Mouse (Mus musculus) stomach, postnatal 0 days (tissue): Measurements from ENCODE around the gene Pusl1. TPM values are rescaled to one million over a fixed set of nuclear protein-coding genes. Genes with fewer than 3 reads are reported as not detected.

Source experiments
- ATAC-seq: fragments of 200-750 bp; cut with Nextera tagmentation; 2 replicates; pipeline ENCODE4 v1.8.0; 2017; ENCODE audit not compliant: low FRiP score, low TSS enrichment
- DNase-seq: peaks from one replicate; pipeline ENCODE4 v3.0.0-alpha.2; 2016; ENCODE audit warnings: low spot score
- H3K27ac ChIP-seq: fragments of 300-500 bp; sonication (generic); replicated peaks from 2 replicates; pipeline ENCODE4 v1.5.1; 2014; ENCODE audit warnings: mild to moderate bottlenecking, control low read depth
- H3K27me3 ChIP-seq: fragments of 300-500 bp; sonication (generic); 2 replicates; pipeline ENCODE4 v1.6.1; 2014; ENCODE audit warnings: low read length; ENCODE audit not compliant: control insufficient read depth, insufficient read depth
- H3K36me3 ChIP-seq: fragments of 300-500 bp; sonication (generic); 2 replicates; pipeline ENCODE4 v1.6.1; 2014; ENCODE audit warnings: low read length, mixed read lengths; ENCODE audit not compliant: control insufficient read depth, insufficient read depth
- H3K4me1 ChIP-seq: fragments of 300-500 bp; sonication (generic); replicated peaks from 2 replicates; pipeline ENCODE4 v1.6.1; 2014; ENCODE audit warnings: antibody characterized with exemption; ENCODE audit not compliant: control insufficient read depth, insufficient read depth
- H3K4me2 ChIP-seq: fragments of 300-500 bp; sonication (generic); replicated peaks from 2 replicates; pipeline ENCODE4 v1.6.1; 2014; ENCODE audit warnings: low read depth, mild to moderate bottlenecking, control low read depth, moderate library complexity
- H3K4me3 ChIP-seq: fragments of 300-500 bp; sonication (generic); 2 replicates; pipeline ENCODE4 v1.5.1; 2014; ENCODE audit warnings: low read depth, low read length, control low read depth
- H3K9ac ChIP-seq: fragments of 300-500 bp; sonication (generic); 2 replicates; pipeline ENCODE4 v1.6.1; 2014; ENCODE audit warnings: mild to moderate bottlenecking, low read length, control low read depth, mixed read lengths
- H3K9me3 ChIP-seq: fragments of 300-500 bp; sonication (generic); 2 replicates; pipeline ENCODE4 v1.6.1; 2016; ENCODE audit warnings: low read length; ENCODE audit not compliant: control insufficient read depth
- CTCF ChIP-seq: IDR thresholded peaks from 2 replicates; pipeline ENCODE4 v1.5.1; 2016; ENCODE audit warnings: antibody characterized with exemption, low read depth, mild to moderate bottlenecking, moderate library complexity
- EP300 ChIP-seq: optimal IDR thresholded peaks from 2 replicates; pipeline ENCODE3; 2016; ENCODE audit warnings: antibody characterized with exemption
- WGBS: fragments of 180-500 bp; shearing (Covaris S2); extraction: QIAGEN DNeasy Blood & Tissue Kit; methylation state at CpG from one replicate; pipeline ENCODE4 v1.1.7; 2014; 5-methylcytosine and 5-hydroxymethylcytosine counted together
- polyA plus RNA-seq: library from polyadenylated mRNA; unstranded; fragments of >200 nt; fragmentation: Nextera tagmentation; extraction: Ambion mirVana; gene quantifications from 2 replicates; pipeline ENCODE4 v1.2.1, GENCODE M21; 2015

Pusl1 gene
- polyA plus RNA-seq, 1 experiment from 2014 or later, result 36.5 TPM

GRCm38 (mm10) chr4:155883587-155883986, 8.0 kb downstream of the Pusl1 start:
- ATAC-seq (no peak), DNase-seq (no peak)
- H3K27ac ChIP-seq, result no peak overlapping the region
- H3K4me2 ChIP-seq, result no peak overlapping the region
- TF ChIP-seq EP300 (no peak), CTCF (no peak)
- H3K9ac ChIP-seq, result no peak overlapping the region
- H3K4me1 ChIP-seq, result no peaks in the 10 kb centered on the region
- 85% methylated on average over 3 of the region's 3 CpGs for WGBS
- H3K9me3 ChIP-seq, result no peaks in the 10 kb centered on the region
- H3K36me3 ChIP-seq, result peaks cover 13% of the 10 kb centered on the region
- H3K4me3 ChIP-seq, result no peak overlapping the region
- no peaks in the 10 kb centered on the region for H3K27me3 ChIP-seq

- Histone ChIP-seq H3K4me3 (no peak overlapping the region), H3K36me3 (peaks cover 10% of the 10 kb centered on the region), H3K9ac (no peak overlapping the region), H3K27me3 (no peaks in the 10 kb centered on the region), H3K4me2 (no peak overlapping the region), H3K27ac (no peak overlapping the region), H3K4me1 (0 out of 2 replicates have a peak, but pooled peaks cover 3% of the 10 kb centered on the region), H3K9me3 (no peaks in the 10 kb centered on the region)
- 82% methylated on average over 7 of the region's 7 CpGs for WGBS
- no peak for ATAC-seq
- no peak for DNase-seq
- TF ChIP-seq CTCF, result no peak
- TF ChIP-seq EP300, result no peak
Observed at GRCm38 (mm10) chr4:155871404-155871803, 20.2 kb downstream of the Pusl1 start.

GRCm38 (mm10) chr4:155869317-155870033, 22.1 kb downstream of the Pusl1 start, which contains the start of the genes Cptp and Ints11:
Gene Cptp, minus strand, starts transcription at chr4:155869440.
Gene Ints11, plus strand, starts transcription at chr4:155869546.
- peaks cover 13% of the 10 kb centered on the region for H3K36me3 ChIP-seq
- 0 out of 2 replicates have a peak, but pooled peaks cover 3% of the 10 kb centered on the region for H3K4me1 ChIP-seq
- H3K27me3 ChIP-seq, result no peaks in the 10 kb centered on the region
- peak within 1 kb of the TSS; percentile 63 for H3K27ac ChIP-seq
- TF ChIP-seq CTCF (peak; percentile 56), EP300 (no peak)
- H3K4me3 ChIP-seq, result peak within 1 kb of the TSS; percentile 79
- WGBS, result under 1% methylated on average over 58 of the region's 63 CpGs
- DNase-seq (peak; percentile 97), ATAC-seq (peak; percentile 95)
- H3K9ac ChIP-seq, result peak within 1 kb of the TSS; percentile 80
- H3K9me3 ChIP-seq, result no peaks in the 10 kb centered on the region
- peak within 1 kb of the TSS; percentile 97 for H3K4me2 ChIP-seq

GRCm38 (mm10) chr4:155868614-155869298, 22.8 kb downstream of the Pusl1 start:
- Histone ChIP-seq H3K9ac (peak overlapping the region; percentile 67), H3K36me3 (peaks cover 13% of the 10 kb centered on the region), H3K4me1 (0 out of 2 replicates have a peak, but pooled peaks cover 3% of the 10 kb centered on the region), H3K9me3 (no peaks in the 10 kb centered on the region), H3K27ac (peak overlapping the region; percentile 63; the same call in 1 of the 2 replicates), H3K27me3 (no peaks in the 10 kb centered on the region), H3K4me2 (peak overlapping the region; percentile 97), H3K4me3 (peak overlapping the region; percentile 79)
- ATAC-seq (peak; percentile 70), DNase-seq (peak; percentile 43)
- TF ChIP-seq CTCF (no peak), EP300 (no peak)
- WGBS, result 7% methylated on average over 22 of the region's 22 CpGs

- WGBS, result 76% methylated on average over 5 of the region's 5 CpGs
- Histone ChIP-seq H3K27ac (no peak within 1 kb of the TSS), H3K4me2 (no peak within 1 kb of the TSS), H3K4me1 (no peaks in the 10 kb centered on the region), H3K9me3 (no peaks in the 10 kb centered on the region), H3K4me3 (no peak within 1 kb of the TSS), H3K27me3 (no peaks in the 10 kb centered on the region), H3K9ac (no peak within 1 kb of the TSS), H3K36me3 (peaks cover 10% of the 10 kb centered on the region)
- ATAC-seq (no peak), DNase-seq (no peak)
- TF ChIP-seq EP300, result no peak
- TF ChIP-seq CTCF, result no peak
Observed at GRCm38 (mm10) chr4:155863001-155863400, 28.6 kb downstream of the Pusl1 start, which contains the start of gene Tas1r3. Gene Tas1r3, minus strand, starts transcription at chr4:155863362.

- Histone ChIP-seq H3K9ac (no peak overlapping the region), H3K4me1 (no peaks in the 10 kb centered on the region), H3K27me3 (no peaks in the 10 kb centered on the region), H3K27ac (no peak overlapping the region), H3K9me3 (no peaks in the 10 kb centered on the region), H3K4me3 (no peak overlapping the region), H3K4me2 (no peak overlapping the region), H3K36me3 (peaks cover 13% of the 10 kb centered on the region)
- TF ChIP-seq CTCF (no peak), EP300 (no peak)
- WGBS, result 84% methylated on average over 7 of the region's 7 CpGs
- DNase-seq (no peak), ATAC-seq (no peak)
Observed at GRCm38 (mm10) chr4:155861787-155862186, 29.8 kb downstream of the Pusl1 start.
